ENCODE assay signal across 12 mouse cellular contexts in genomic region chr1:85617161-85617560, GRCm38 (mm10). TPM values are rescaled to one million over a fixed set of nuclear protein-coding genes. Genes with fewer than 3 reads are reported as not detected.
"Had no signal": no experiment of that assay in that cellular context is flagged by ENCODE, and none has a peak within 500 bp of the region (broad histone marks: within the 10 kb centered on the region; RNA-seq: fewer than 3 reads in every experiment).

No protein-coding gene starts in this region.

RNA-seq across cellular contexts. Expression of gene Sp100, which starts 32.6 kb away (rescaled TPM):
- polyA plus RNA-seq: neural tube, embryonic 14.5 days had no signal

RNA-seq across cellular contexts. Expression of gene G530012D18Rik, which starts 41.7 kb away (rescaled TPM):
- polyA plus RNA-seq: neural tube, embryonic 11.5 days; neural tube, embryonic 12.5 days; neural tube, embryonic 13.5 days; neural tube, embryonic 14.5 days; neural tube, embryonic 15.5 days; small intestine, adult 2 months; stomach, embryonic 14.5 days; stomach, embryonic 15.5 days; stomach, embryonic 16.5 days; testis, adult 2 months; thymus, adult 2 months; thymus, postnatal 0 days had no signal
